Mouse (Mus musculus): Measurements from ENCODE around the gene L1td1. TPM values are rescaled to one million over a fixed set of nuclear protein-coding genes. Genes with fewer than 3 reads are reported as not detected.

L1td1 gene
- total RNA-seq, 2 experiments from 2014 or later: not detected

GRCm38 (mm10) chr4:98733660-98734059 lies 7.1 kb downstream of the L1td1 start:
- DNase-seq (ENCODE audit: low spot score in 2 of 2): no peak

GRCm38 (mm10) chr4:98739753-98740152 lies 13.2 kb downstream of the L1td1 start:
- no peak for DNase-seq (ENCODE audit: low spot score in 2 of 2)

DNA sequence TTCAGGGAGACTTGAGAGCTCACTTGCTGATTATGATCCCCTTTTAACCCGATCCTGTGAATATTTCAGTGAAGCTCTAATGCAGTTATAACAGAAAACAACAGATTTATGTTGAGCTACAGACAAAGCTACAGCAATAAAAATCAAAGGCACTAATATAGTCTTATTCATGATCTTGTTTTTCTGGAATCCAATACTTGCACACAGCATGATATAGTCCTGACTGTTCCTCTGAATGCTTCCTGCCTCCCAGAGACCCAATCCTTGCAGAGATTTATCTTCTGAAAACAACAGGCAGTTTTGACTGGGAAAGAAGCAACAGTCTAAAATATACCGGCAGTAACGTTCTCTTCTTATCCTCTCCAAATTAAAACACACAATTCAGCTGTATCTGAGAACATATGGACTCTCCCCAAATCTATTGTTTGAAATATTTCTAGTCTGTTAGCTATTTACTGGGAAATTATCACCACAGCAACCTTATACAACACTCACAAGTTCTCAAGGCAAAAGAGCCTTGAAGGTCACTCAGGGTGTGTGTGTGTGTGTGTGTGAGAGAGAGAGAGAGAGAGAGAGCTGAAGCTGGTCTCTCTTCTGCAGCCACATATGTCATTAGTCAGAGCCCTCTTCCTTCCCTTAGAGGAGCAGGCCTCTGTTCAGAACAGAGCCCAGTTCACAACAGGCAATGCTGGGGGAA lies 16.8 kb downstream of the L1td1 start:
- no peak for DNase-seq (ENCODE audit: low spot score in 2 of 2)

DNA sequence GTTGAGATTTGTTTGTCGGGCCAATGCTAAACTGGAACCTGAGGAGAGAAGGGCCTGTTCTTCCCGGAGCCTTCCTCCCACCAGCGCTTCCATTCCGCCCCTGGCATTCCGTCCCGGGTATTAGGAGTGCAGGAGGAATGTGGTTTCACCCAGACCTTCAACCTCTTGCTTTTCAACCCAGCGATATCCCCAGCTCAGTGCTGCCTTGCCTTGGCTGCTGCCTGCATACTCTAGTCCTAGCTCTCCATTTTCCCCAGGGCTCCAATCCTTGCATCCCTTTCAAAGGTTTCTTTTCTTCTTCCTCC lies 17.3 kb downstream of the L1td1 start:
- no peak for DNase-seq (ENCODE audit: low spot score in 2 of 2)

DNA sequence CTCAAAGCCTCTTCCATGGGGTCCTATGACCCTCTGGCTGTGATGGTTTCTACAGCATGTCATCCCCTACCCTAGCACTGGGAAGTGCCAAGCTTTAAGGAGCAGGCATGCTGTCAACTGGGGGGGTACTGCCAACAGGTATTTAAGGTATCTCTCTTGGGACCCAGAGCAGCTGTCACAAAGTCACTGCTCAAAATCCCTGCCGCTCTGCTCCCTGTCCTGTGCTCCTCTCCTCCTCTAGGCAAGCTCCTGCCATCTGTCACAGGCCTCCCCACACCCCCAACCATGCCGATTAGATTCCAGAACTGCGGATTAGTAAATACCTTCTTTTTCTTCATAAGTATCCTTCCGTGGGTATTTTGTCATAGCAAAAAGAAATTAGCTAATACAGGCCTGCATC lies 27.9 kb downstream of the L1td1 start:
- DNase-seq (ENCODE audit: low spot score in 2 of 2): no peak

GRCm38 (mm10) chr4:98756141-98756540 lies 29.6 kb downstream of the L1td1 start:
- DNase-seq (ENCODE audit: low spot score in 2 of 2): no peak

- DNase-seq (ENCODE audit: low spot score in 2 of 2): no peak
Measured at GRCm38 (mm10) chr4:98758012-98758821, 31.7 kb downstream of the L1td1 start.

GRCm38 (mm10) chr4:98758872-98759518 lies 32.5 kb downstream of the L1td1 start:
- no peak for DNase-seq (ENCODE audit: low spot score in 2 of 2)

GRCm38 (mm10) chr4:98767134-98768133 lies 40.9 kb downstream of the L1td1 start:
- DNase-seq (ENCODE audit: low spot score in 2 of 2): no peak

- DNase-seq (ENCODE audit: low spot score in 2 of 2): no peak
Measured at GRCm38 (mm10) chr4:98773785-98774184, 47.3 kb downstream of the L1td1 start.

GRCm38 (mm10) chr4:98776721-98777427 lies 50.3 kb downstream of the L1td1 start:
- DNase-seq (ENCODE audit: low spot score in 2 of 2): no peak

DNA sequence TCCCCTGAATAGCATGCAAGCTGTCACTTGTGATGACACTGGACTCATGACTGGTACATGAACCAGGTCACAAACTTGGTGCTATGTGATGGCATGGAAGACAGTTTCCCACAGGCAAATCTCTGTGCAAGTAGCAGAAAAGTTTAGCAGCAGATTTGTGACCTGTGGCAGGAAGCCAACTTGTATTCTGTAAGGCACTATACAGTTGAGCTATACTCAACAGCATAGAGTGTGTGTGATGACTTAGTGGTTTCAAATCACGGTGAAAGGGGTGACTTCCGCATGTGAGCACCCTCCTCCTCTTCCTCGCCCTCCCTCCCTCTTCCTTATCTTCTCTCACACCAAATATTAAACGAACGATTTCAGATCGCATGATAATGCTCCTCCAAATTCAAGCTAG lies 50.9 kb downstream of the L1td1 start:
- DNase-seq (ENCODE audit: low spot score in 2 of 2): no peak

DNA sequence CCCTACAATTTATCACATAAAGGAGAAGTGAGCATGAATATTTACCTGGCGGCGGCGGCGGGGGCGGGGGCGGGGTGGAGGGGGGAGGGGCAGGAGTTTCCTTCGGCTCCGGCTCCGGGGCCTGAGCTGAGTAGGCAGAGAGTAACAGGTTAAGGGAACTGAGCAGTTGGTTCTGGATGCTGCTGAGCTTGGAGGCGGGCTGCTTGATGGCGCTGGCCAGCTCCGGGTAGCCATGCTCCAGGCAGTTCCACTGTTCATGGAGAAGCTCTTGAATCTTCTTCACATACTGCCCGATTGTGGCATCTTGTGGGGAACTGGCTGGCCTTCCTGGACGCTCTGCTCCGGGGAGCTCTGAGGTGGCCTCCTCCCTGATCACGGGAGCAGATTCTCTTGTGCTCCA lies 51.7 kb downstream of the L1td1 start:
- no peak for DNase-seq (ENCODE audit: low spot score in 2 of 2)

- DNase-seq (ENCODE audit: low spot score in 2 of 2): no peak
Measured at GRCm38 (mm10) chr4:98785851-98786250, 59.3 kb downstream of the L1td1 start.

DNA sequence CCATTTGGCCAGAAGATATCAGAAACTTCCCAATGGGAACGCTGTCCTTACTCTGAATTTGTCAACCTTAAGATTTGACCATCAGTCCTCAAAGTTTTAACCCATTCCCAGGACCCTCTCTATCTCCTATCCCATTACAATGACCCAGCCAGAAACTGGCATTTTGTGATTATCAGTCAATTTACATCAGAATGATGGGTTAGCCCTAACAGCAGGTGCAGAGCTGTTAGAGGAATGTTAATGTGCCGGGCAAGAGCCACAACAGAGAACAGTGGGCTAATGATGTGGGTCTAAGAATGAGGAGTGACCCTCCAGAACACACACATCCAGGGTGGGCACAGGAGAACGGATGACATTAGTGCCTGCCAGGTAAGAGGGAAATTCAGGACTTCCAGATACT lies 59.7 kb downstream of the L1td1 start:
- no peak for DNase-seq (ENCODE audit: low spot score in 2 of 2)

Other genes with a start within 250 kb of the L1td1 start
- 1 to 10 TPM; 7.0 to 7.7 TPM for gene Kank4, start 90.8 kb downstream of the L1td1 start, total RNA-seq (2021)
- gene I0C0044D17Rik, start 97.1 kb downstream of the L1td1 start, total RNA-seq (2021): not detected
- 10 to 100 TPM; 36.8 to 36.9 TPM for gene Usp1, start 197.1 kb downstream of the L1td1 start, total RNA-seq (2021)

Data from gastrocnemius, postnatal 4 days (tissue).